Mouse (Mus musculus): Measurements from ENCODE around the gene Dock1.

The Dock1 gene

GRCm38 (mm10) chr7:135134619-135135018 is 464.2 kb downstream of the Dock1 start:
- no peak for DNase-seq (ENCODE audit: low read depth, low spot score)

DNA sequence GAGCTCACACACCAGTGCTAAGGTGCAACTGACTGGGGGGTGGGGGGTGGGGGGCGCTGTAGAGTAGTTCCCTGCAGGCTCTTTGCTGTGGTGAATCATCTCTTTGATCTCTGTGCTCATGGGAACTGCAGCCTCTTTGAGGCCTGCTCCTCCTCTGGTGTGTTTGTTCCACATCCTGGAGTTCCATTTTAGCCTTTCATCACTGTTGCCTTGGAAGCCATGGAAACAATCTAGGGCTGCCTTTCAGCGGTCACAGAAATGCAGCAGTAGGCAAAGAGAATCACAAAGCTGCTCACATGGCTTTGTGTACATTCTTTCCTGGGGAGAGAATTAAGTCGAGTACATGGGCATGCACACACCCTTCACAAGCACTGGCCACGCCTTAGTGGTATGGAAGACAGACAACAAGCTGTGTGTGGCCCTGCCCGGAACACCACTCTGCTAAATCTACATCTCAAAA is 468.7 kb downstream of the Dock1 start:
- DNase-seq (ENCODE audit: low read depth, low spot score), result peak; percentile 1

DNA sequence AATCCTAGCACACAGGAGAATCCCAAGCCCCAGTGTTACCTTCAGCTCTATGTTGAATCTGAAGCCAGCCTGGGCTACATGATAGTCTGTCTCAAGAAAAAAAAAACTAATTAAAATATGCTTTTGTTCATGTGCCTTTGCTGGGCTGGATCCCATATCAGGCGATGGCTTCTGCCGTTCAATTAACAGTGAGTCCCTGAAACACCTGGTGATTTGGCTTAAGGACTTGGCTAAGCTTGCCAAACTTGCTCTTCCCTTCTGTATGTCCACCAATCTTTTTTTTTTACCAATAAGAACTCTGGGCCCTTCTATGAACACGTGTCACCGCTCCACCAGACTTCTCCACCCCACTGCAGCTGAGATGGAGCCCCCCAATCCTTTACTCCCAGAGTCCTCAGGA is 474.3 kb downstream of the Dock1 start:
- DNase-seq (ENCODE audit: low read depth, low spot score), result no peak

DNA sequence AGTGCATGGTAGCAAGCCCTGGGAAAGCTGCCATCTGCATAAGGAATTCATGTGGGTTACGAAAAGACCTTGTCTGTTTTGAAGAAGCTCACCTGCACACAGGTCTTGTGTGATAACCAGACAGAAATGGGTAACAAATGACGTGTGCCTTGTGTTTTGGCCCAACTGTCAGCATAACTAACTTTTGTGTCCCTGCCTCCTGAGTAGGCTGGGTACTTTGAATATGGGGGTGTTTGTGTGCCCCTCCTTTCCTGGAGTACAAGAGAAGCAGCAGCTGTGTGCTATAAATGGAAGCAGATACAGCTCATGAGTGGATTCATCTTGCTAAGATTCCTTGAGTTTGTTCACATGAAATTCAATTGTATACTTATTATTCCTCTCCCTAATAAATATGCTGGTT is 480.5 kb downstream of the Dock1 start:
- no peak for DNase-seq (ENCODE audit: low read depth, low spot score)

DNA sequence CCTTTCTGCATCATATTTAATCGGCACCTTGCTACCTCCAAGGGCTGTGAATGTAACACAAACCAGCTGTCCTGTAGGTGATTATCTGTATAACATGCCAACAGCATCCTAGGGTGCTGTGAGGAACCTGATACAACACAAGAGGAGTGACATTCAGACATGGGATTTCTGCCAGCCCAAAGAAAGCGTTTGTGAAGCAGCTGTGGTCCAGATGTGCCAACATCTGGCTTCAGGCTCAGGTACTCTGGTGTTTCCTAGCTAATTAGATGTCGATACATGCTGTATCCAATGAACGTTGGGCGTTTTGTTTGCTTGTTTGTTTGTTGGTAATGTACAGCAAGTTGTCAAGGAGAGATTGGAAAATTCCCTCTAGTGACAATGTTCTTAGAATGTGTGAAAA is 487.1 kb downstream of the Dock1 start:
- DNase-seq (ENCODE audit: low read depth, low spot score), result no peak

DNA sequence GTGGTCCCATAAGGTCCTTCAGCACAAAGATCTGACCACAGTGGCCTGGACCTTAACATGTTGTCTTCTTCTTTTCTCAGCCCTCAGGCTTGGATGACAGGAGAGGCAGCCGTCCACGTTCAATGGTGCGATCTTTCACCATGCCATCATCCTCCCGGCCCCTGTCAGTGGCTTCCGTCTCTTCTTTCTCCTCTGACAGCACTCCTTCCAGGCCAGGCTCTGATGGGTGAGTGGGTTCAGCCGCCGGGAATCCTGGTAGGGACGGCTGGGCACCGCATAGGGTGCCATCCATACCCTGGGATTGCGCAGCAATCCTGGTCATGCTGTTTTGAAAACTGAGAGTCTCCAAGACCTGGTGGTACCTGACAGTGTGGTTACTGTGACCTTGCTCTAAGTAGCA is 487.9 kb downstream of the Dock1 start:
- no peak for DNase-seq (ENCODE audit: low read depth, low spot score)

DNA sequence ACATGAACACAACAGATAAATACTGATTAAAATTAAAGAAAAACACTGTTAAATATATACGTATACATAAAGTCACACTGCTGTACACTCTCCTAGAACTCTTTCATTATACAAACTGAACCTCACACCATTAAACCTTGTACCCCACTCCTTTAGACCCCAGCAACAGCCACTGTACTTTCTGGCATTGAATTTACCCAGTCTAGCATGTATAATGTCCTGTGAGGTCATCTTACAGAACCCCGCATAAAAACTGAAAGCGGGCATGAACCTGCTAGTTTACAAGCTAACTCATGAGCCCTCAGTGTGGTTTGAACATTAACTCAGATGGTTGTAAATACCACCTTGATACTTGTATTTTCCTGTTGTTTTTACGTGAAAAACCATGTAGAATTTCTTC is 489.2 kb downstream of the Dock1 start:
- no peak for DNase-seq (ENCODE audit: low read depth, low spot score)

GRCm38 (mm10) chr7:135165155-135165554 is 494.7 kb downstream of the Dock1 start:
- peak; percentile 49 for DNase-seq (ENCODE audit: low read depth, low spot score)

- DNase-seq (ENCODE audit: low read depth, low spot score), result no peak
These were observed 499.5 kb downstream of the Dock1 start for GRCm38 (mm10) chr7:135169936-135170335.

- DNase-seq (ENCODE audit: low read depth, low spot score), result no peak
These were observed 501.8 kb downstream of the Dock1 start for GRCm38 (mm10) chr7:135172219-135172618.

- no peak for DNase-seq (ENCODE audit: low read depth, low spot score)
These were observed 523.7 kb downstream of the Dock1 start for GRCm38 (mm10) chr7:135194190-135194589.

GRCm38 (mm10) chr7:135195631-135196030 is 525.2 kb downstream of the Dock1 start:
- no peak for DNase-seq (ENCODE audit: low read depth, low spot score)

- no peak for DNase-seq (ENCODE audit: low read depth, low spot score)
These were observed 526.4 kb downstream of the Dock1 start for GRCm38 (mm10) chr7:135196828-135197227.

DNA sequence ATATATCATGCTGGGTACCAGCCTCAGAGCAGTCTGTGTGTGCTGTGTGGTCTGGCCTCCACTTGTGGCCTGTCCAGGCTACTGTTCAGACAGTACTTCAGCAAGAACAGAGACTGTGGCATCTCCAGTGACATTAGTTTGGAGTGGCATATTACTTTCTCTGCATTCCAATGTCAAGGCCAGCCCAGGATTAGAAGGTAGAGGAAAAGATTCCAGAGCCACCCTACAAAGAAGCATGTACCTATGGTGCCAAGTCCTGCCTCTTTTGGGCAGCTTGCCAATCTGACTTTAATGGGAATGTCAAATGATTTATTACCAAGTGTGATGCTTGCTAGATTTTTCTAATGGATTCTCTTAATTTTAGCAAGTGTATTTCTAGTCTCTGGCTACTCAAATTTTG is 533.5 kb downstream of the Dock1 start:
- no peak for DNase-seq (ENCODE audit: low read depth, low spot score)

GRCm38 (mm10) chr7:135205111-135205510 is 534.7 kb downstream of the Dock1 start:
- DNase-seq (ENCODE audit: low read depth, low spot score), result no peak

DNA sequence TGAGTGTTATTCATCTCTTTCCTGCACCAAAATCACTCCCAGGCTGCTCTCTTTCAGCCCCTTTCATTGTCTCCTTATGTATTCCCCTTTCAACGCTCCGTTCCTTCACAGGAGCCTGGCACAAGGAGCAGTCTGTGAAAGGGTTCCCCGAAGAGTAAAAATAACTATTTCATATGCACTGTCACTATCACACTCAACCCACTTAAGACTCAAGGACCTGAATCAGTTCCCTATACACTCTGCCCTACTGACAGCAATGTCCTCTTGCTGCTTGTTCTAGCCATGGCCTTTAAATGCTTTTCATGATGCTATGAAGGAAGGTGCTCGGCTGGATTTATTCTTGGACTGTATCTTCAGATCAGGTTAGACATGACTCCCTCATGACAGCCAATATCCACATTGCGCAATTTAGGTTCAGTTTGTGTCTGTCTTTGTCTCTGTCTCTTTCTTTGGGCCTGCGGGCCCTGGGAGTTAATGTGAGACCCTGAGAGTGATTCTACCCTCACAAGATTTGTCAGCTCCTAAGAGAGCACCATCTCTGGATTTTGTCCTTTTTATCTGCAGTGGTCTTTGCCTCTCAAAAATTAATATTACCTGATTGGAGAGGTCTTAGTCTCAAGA is 538.6 kb downstream of the Dock1 start:
- no peak for DNase-seq (ENCODE audit: low read depth, low spot score)

DNA sequence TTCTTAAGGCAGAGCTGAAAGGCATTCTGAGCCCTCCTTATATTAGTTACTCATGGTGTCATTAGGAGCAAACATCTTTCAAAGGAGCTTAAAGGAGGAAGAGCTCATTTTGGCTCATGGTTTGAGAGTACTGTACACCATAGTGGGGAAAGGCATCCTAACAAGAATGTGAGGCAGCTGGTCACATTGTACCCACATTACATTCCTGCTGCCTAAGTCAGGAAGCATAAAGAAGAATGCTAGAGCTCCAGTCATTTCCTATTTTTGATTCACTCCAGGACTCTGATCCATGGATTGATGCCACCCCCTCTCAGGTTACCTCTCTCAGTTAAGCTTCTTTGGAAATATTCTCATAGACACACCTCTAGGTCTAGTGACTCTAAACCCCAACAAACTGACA is 539.8 kb downstream of the Dock1 start:
- no peak for DNase-seq (ENCODE audit: low read depth, low spot score)

DNA sequence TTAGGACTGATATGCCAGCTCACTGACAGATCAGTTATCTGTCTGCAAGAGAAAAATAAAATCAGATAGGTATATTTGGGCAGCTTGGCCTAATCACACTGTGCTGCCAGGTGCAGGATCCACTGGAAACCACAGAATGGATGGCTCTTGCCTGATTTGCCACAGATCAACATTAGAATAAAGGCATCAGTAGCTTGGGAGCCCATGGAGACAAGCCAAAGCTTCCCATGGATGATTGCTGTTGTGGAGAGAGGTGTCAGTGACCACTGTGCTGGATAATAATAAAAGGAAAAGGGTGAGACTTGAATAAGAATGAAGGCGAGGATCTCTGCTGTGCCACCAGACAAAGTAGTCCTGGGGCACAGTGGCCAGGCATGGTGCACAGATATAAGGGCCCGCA is 540.4 kb downstream of the Dock1 start:
- no peak for DNase-seq (ENCODE audit: low read depth, low spot score)

GRCm38 (mm10) chr7:135212505-135212904 is 542.1 kb downstream of the Dock1 start:
- no peak for DNase-seq (ENCODE audit: low read depth, low spot score)

DNA sequence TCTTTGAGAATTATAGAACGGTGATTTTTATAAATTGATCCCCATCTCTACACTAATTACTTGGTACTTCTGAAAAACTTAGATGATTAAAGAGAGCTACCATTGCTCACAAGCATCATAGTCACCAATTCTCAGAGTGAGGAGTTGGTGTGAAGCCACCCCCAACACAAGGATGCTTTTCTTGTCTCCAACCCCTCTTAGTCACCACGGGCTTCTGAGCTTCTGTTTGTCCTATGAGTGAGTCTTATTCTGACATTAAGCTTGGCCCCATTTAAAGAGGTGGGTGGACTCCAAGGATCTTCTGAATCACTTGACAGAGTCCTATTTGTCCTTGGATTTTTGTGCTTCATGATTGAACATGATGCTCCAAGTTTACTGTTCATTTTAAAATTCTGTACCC is 551.0 kb downstream of the Dock1 start:
- no peak for DNase-seq (ENCODE audit: low read depth, low spot score)

Data from CD4-positive, CD25-positive, alpha-beta regulatory T cell, adult 2 months (primary cell).